20 mouse cellular contexts compared by ENCODE assay signal in genomic region chr13:51859174-51859573, GRCm38 (mm10).
"Had no signal": no experiment of that assay in that cellular context is flagged by ENCODE, and none has a peak within 500 bp of the region (broad histone marks: within the 10 kb centered on the region; RNA-seq: fewer than 3 reads in every experiment).

No protein-coding gene starts in this region.

- H3K27ac ChIP-seq: liver, embryonic 15.5 days; lung, embryonic 15.5 days; macrophage; midbrain, embryonic 12.5 days; neural tube, embryonic 13.5 days; neural tube, embryonic 15.5 days had no signal

- H3K9ac ChIP-seq: liver, embryonic 15.5 days; liver, postnatal 0 days; lung, embryonic 15.5 days; midbrain, embryonic 12.5 days; neural tube, embryonic 13.5 days; neural tube, embryonic 15.5 days had no signal

- H3K4me2 ChIP-seq: liver, embryonic 15.5 days; lung, embryonic 15.5 days; midbrain, embryonic 12.5 days; neural tube, embryonic 13.5 days; neural tube, embryonic 15.5 days had no signal

- H3K4me3 ChIP-seq: liver, embryonic 15.5 days; lung, embryonic 15.5 days; midbrain, embryonic 12.5 days; neural tube, embryonic 13.5 days; neural tube, embryonic 15.5 days had no signal

- DNase-seq: liver, postnatal 0 days; lung, adult 2 months; lung, postnatal 14 days; lung, postnatal 36 days; midbrain, embryonic 14.5 days; retina, postnatal 1 day; right cerebral cortex, adult 18-20 months; right cerebral cortex, postnatal 25 days; right cerebral cortex, postnatal 4 days; spleen, adult 18-20 months; thymus, adult 2 months; thymus, postnatal 25 days; thymus, postnatal 4 days had no signal

- H3K27me3 ChIP-seq: lung, embryonic 15.5 days had no signal

- H3K9me3 ChIP-seq: liver, embryonic 15.5 days; lung, embryonic 15.5 days; midbrain, embryonic 12.5 days; neural tube, embryonic 13.5 days; neural tube, embryonic 15.5 days had no signal

- H3K36me3 ChIP-seq: liver, embryonic 15.5 days; lung, embryonic 15.5 days; midbrain, embryonic 12.5 days; neural tube, embryonic 13.5 days; neural tube, embryonic 15.5 days had no signal

- ATAC-seq: liver, postnatal 0 days; midbrain, embryonic 16.5 days had no signal

- H3K4me1 ChIP-seq: lung, embryonic 15.5 days; midbrain, embryonic 12.5 days; neural tube, embryonic 13.5 days; neural tube, embryonic 15.5 days had no signal
